Mouse (Mus musculus) thymus, adult 18-20 months (tissue): ENCODE data around the gene Fam160b1.

Experiments
- DNase-seq, 2 experiments: peaks; one replicate each; pipeline ENCODE4 v3.0.0; 2022; ENCODE audit warnings: mixed read lengths in 2 of 2

Gene Fam160b1

DNA sequence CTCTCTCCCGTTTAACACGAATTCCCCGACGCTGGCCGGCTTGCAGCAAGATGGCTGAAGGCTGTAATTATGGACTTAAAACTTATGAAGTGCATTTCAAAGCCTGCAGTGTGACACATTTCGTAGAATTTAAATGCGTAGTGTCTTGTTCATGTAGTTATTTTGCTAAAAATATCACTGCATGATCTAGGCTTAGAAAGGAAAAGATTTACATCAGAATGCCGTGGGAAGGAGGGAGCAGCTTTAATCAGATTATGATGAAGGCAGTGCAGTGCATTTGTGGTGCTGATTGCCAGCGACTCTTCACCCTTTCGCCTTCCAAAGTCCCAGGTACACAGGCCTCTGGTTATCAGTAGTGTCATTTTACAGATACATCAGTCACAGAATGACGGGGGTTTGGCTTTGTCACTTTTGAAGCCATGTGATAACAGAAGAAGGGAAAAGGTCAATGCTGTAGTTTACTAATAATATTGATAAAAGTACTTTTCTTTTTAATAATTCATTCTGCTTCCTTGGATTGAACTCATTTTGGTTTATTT is 7.4 kb downstream of the Fam160b1 start:
- no peak for DNase-seq

DNA sequence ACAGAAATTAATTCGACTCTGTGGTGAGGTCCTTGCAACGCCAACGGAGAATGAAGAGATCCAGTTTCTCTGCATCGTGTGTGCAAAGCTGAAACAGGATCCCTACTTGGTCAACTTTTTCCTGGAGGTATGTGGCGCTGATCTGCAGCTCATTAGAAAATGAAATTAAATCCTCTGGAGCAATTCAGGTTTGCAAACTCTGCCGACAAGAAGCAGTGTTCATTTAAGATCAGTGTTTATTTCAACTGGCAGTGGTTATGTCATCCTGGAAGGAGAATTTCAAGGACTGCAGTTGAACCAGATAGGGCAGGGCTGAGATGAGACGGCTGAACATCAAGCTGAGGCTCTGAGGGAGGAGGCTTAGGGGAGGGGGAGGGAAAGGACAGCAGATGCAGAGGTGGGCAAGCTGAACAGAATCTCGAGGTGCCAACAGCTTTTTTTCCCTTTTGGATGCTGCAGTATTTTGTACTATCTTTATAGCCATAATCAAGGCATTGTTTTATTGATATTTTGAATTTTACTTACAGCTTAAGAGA is 12.9 kb downstream of the Fam160b1 start:
- no peak for DNase-seq

DNA sequence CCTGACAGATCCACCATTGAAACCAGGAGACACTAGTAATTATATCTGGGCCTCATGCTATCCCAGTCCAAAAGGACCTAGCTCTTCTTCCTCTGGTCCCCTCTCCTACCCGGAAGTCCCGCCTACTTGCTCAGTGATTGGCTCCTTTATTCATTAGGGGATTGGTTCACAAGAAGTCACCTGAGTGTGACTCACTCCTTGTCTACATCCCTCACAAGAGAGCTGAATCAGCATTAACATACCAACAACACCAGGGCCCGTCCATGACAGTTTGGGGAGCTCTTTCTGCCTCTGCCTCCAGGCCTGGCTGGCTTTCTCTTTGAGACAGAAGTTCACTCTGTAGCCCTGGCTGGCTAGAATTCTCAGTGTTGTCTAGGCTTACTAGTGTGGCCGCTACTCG is 14.7 kb downstream of the Fam160b1 start:
- DNase-seq: no peak

DNA sequence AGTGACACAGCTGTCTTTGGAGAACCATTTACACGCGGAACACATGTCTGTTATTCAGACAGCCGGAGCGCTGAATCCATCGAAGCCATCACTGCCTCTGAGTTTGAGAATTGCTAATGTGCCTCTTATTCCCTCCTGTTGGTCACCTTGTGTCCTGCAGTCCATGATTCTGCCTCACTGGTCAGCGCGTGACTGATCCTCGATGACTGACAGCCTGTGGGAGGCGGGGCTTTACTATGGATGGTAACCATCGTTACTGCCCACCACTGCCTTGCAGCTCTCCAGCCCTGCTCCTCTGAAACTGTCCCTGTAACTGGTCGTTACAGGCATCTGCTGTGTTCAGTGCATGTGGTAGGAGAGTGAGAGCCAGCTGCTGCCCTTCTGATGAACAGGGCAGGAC is 15.3 kb downstream of the Fam160b1 start:
- DNase-seq: no peak

DNA sequence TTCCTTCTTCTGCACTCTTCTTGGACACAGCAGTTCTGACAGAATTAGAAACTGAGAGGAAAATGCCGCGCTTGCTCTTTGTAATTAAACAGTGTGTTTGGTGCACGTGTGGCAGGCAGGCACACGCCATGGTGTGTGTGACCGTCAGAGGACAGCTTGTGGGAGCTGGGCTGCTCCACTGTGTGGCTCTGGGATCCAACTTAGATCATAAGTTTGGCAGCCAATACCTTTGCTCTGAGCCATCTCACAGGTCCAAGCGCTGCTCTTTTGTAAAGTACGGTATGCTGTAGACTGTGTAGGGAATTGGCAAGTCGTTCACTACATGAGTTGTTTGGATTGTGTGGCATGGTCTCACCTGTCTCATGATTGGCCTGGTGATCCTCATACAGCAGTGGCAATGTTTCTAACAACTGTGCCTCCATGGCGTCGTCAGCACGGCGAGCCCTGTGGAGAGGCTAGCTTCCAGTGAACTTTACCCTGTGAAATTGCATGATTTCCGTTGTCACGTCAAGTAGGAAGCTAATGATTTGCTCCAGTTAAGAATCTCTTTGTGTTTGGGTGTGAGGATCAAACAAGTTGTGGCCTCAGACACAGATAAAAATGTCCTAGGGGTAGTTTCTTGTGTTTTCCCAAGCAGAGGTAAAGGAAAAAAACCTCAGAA is 16.7 kb downstream of the Fam160b1 start:
- no peak for DNase-seq

DNA sequence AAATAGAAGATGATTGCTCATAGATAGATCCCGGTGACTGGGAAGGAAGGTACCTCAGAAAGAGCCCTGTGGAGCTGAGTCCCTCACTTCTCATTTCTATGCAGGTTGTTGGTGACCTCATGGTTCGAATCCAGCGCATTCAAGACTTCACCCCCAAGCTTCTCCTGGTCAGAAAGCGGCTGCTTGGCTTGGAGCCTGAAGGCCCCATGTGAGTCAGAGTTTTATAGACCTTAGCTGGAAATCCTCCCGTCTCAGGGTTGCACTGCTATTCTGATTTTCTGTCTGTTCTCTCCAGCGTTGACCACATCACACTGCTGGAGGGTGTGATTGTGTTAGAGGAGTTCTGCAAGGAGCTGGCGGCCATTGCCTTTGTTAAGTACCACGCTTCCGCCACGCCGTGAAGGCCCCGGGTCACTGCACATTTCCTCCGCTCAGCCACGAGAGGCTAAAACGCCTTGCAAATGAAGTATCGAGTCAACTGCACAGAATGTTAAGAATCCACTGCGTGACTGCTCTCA is 25.8 kb downstream of the Fam160b1 start:
- no peak for DNase-seq

DNA sequence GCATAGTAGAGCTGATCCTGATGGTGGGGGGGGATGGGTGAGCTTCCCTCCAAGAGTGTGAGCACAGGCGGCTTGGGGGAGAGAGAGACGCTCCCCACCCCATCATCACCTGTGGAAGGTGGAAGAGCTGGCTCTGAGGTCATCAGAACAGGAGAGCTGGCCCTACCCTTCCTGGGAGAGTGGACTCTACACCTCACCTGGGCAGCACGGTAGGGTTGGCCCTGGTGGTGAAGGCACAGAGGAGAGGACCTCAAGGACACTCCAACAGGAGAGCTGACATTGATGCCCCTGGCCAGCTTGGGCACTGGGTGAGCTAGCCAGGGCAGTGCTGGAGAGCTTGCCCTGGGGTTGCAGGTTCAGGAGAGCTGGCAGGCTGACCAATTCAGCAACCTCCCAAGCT is 31.1 kb downstream of the Fam160b1 start:
- no peak for DNase-seq

DNA sequence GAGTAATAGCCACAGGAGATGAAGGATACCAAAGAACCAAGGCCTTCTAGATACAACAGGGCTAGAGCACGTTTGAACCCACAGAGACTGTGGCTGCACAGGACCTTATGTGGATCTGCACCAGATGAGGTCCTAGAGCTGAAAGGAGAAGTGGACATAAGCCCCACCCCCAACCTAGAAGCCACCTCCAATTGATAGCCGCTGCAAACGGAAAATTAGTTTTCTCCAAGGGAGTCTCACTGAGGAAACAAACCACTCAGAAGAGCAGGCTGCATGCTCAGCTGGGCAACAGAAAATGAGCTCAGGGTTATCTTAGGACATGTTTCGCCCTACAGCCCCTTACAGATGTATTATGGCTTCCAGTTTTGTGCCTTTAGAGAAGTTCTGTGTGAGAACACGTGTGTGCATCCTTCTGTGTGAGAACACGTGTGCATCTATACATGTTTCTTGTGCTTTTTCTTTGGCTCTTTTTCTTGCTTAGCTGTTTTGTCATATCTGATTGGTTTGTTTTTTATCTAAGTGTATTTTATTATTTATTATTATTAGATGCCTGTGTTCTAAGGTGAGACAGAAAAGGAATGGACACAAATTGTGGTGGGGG is 33.0 kb downstream of the Fam160b1 start:
- DNase-seq: no peak

DNA sequence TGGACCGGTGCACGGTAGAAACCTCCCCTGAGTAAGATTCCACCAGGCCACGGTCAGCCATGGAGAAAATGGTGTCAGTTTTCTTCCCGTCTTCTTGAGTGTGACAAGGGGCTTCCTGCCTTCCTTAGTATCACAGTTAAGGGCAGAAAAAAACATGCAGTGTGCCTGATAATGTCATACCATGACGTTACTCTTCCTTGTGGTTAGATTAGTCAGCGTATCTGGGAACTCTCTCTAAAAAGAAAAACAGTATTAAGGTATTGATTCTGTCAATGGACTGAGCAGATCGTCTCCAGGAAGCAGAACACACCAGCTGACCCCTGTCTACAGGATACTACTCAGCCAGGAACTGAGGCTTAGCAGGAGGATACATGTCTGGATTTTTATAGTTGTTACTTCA is 36.1 kb downstream of the Fam160b1 start:
- no peak for DNase-seq

DNA sequence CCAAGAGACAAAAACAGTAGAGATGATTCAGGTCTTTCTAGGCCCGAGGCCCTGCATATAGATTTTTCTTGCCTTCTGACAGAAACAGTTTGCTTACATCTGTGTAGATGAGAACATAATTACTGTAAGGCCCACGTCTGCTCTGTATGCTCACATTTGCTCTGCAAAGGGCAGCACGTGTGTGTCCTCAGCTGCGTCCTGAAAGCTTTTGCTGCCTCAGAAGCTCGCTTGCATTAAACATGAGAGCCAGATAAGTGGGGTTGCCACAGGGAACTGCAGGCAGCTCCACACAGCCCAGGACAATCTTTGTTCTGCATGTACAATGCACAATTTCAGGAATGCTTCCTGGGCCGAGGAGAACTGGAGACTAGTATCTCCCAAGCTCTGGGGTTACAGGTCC is 41.9 kb downstream of the Fam160b1 start:
- DNase-seq: no peak

DNA sequence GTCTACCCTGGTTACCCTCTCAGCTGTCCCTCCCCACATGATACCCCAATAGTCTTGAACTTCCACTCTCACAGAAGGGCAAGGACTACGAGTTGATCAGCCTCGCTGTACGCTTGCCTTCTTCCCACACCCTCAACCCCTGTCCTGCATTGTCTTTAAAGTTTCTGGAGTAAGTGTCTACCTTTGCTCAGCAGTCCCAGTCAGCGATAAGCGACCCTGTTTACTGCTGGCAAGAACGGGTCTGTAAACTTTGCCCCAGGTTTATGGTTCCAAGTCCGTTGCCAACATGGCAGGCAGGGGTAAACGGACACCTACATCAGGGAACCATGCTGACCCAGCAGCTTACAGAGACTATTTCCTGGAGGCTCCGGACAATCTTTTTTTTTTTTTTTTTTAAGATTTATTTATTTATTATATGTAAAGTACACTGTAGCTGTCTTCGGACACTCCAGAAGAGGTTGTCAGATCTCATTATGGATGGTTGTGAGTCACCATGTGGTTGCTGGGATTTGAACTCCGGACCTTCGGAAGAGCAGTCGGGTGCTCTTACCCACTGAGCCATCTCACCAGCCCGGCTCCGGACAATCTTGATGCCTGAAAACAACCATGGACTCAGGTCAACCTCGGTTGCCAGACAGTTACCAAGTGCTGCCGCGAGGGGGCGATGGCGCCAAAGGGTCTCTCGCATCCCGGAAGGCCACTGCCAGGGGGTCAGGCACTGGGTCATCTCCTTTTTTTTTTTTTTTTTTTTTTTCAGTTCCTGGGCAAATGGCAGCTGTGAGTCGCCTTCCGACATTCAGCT is 43.4 kb downstream of the Fam160b1 start:
- DNase-seq: peak; percentile 41 to 64

DNA sequence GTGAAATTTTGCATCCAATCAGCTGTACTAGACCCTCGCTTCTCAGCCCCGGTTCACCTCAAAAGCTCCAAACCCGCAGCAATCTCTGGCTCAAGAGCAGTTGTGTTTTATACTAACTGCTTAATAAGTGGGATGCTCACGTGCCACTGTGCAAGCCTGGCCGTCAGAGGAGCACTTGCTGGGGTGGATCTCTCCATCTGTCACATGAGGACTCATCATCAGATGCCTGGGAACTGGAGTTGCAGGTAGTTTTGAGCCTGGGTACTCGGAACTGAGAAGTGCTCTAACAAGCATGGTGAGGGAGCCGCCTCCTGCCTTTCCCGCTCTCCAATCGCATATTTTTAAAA is 44.0 kb downstream of the Fam160b1 start:
- no peak for DNase-seq

DNA sequence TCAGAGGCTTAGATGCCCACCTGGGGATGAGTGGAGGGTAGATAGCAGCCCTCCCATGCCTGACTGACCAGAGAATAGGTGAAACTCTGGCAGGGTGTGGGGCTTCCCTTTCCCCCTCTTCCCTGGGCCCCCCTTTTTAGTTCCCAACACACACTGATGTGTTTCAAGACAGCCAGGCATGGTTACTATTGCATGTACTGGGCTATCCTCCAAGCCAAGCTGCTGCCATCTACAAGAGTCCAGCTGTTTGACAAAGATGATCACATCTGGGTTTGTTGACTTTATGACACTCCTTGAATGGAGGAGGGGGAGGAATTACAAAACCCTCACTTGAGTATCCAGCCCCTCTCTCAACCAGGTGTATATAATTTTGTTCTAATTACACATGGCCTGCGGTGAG is 47.5 kb downstream of the Fam160b1 start:
- no peak for DNase-seq

DNA sequence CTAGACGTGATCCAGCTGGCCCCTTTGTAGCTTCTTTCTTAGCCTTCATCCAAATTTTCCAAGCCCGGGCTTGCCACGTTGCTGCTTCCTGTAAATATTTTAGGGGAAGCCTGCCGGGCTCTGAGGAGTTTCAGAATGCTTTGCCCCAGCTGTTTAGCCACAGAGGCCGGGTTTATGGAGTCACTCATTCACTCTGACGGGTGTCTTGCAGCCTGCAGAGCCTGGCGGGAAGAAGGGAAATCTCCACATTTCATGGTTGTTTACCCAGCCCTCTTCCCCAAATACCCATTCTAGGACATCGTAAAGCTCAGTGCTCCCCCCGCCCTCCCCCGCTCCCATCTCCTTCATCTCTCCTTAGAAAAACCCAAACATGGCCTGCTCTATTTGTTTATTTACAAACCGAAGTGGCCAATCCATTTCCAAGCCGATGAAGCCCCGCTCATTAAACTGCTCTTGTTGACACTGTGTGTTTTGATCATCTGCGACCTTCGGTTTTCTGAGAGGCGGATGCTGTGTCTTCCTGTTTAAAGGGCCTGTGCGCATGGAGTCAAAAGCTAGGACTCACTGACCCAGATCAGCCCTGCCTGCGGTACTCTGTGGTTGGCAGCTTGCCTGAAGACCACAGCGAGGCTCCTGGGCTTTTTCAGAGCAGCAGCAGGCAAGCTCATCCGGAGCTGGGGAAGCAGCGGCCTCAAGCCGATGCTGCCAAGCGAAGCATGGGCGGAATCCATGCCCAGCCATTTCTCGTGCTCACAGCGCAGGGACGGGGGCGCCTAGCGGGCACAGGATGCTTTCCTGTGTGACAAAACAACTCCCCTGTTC is 51.1 kb downstream of the Fam160b1 start:
- DNase-seq: peak; percentile 43 to 63

DNA sequence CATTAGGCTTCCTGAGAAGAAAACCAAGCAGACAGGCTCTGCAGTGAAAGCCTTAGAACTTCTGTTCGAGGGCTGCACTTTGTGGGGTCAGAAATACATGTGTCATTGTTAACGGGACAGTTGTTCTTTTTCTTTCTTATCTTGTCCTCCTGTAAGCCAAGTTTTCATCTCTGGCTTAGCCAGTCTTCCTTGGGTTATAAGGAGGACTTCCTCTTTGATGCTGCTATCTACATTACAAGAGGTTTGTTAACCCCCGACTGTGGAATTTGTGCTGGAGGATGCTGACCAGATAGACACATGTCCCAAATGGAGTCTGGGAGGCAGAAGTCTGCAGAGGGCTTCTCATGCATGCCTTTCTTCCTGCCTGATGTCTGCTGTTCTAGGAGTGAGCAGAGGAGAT is 52.7 kb downstream of the Fam160b1 start:
- DNase-seq: no peak

DNA sequence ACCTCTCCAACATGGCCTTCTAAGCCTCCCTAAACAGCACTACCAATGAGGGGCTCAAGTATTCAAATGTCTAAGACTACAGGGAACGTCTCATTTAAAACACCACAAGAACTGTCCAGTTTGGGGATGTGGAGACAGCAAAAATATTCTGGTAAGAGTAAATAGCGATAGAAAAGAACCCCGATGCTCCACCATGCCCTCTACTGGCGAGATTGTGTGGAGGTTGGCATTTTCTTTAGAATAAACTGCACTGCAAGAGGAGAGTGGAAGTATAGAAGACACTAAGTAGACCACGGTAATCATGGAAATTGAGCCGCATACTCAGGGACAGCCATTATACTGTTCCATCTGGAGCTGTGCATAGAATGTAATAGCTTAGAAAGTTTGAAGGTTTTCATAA is 53.4 kb downstream of the Fam160b1 start:
- DNase-seq: no peak

DNA sequence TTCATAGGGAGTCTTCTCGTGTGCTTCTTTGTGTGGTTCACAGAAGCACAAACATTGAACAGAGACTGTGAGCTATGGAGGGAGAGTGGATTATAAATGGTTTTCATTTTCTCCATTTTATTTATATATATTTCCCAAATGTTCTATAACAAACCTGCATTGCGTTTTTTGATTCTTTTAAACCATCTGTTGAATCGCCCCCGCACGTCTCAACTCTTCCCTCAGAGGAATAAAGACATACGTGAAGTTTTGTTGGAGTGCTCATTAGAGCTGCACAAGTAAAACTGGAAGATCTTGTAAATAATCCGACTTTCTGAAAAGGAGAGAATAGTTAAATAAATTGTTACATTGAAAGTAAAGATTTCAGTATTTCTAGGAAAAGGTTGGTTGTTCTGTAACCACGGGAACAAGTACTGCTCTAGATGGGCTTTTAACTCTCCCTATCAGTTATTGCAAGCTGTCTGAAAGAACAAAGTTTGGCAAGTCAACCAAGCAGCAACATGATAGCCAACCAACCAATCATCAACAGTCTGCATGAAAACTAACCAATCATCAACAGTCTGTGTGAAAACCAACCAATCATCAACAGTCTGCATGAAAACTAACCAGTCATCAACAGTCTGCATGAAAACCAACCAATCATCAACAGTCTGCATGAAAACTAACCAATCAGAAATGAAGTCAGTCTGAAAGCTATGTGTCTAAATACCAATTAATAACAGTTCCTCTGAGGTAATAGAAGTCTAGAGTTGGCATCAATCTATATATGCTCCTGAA is 54.7 kb downstream of the Fam160b1 start:
- DNase-seq: no peak

DNA sequence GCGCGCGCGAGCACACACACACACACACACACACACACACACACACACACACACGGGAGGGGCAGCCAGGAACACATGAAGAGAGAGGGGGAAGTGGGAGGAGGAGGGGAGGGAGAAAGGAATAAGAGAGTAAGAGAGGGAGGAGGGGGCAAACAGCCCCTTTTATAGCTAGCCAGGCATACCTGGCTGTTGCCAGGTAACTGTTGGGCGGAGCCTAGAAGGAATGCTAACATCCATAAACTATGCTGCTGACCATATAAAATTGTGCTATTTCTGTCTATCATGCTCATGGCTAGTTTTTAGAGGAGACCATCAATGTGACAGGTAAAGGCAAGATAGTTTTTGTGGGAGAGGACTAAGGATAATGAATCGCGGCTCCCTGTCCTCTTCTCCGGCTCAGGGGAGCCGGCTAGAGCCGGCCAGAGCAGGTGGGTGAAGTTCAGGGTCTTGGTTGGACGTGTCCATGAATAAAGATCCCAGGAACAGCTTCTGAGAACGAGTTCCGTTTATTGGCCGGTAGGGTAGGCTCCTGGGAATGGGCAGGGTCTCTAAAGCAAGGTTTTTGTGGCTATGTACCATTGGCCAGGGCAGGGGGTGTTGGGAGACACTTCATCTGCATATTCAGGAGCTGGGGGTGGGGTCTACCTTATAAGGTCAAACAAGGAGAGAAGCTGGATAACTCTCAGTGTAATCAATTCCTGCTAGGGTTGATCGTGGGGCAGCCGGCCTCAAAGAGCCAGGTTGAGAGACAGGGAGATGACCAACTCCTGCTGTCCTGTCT is 57.5 kb downstream of the Fam160b1 start:
- no peak for DNase-seq

DNA sequence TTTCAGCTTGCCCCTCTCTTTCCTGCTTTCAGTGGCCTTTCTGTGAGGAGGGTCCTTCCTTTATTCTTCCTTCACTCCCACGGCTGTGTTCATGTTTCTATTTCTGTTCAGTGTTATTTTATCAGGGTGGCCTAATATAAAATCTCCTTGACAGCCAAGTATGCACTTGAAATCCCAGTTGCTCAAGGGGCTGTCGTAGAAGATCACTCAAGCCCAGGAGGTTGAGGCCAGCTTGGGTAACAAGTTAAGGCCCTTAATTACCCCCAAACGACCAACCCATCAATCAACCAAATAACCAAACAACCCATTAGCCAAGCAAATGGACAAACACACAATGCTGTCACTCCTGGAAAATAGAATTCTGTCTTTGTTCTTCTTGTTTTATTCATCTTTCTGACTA is 62.9 kb downstream of the Fam160b1 start:
- no peak for DNase-seq

DNA sequence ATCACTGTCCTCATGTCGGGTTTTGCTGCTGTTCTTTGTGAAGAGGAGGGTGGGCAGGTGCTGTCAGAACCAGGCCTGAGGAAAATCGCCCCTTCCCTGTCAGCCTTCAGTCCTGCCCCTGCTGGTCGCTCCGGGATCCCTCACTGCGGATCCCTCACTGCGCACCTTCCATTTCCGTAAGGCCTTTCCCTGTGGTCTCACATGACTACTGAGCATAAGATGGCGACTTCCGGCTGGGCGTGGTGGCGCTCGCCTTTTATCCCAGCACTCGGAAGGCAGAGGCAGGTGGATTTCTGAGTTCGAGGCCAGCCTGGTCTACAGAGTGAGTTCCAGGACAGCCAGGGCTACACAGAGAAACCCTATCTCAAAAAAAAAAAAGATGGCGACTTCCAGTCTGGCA is 64.8 kb downstream of the Fam160b1 start:
- DNase-seq: no peak

DNA sequence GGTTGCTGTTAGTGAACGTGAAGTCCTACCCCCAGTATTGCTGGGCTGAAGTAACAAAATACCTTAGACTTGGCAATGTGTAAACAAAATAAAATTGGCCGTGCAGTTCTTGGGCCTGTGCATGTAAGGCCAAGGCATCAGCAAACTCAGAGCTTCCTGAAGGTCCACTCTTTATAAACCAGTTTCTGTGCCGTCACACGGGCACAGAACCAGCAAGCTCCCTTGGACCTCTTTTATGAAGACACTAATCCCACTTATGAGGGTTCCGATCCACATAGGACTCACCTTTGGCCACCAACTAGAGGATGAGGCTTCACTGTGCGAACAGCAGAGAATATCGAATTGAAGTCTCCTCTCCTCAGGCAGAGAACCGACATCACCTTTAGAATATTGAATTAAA is 66.4 kb downstream of the Fam160b1 start:
- DNase-seq: no peak
